8 mouse cellular contexts compared by ENCODE assay signal in genomic region chr13:22042568-22043502, GRCm38 (mm10). TPM values are rescaled to one million over a fixed set of nuclear protein-coding genes. Genes with fewer than 3 reads are reported as not detected.
DNase-seq lines count a peak whose midpoint lies in the region; ATAC-seq lines count a peak whose summit lies in the region.

Gene Hist1h2ag (minus strand): TSS chr13:22042944.
Gene Hist1h2bj (plus strand): TSS chr13:22043214.

- intact Hi-C loops in left cerebral cortex, postnatal 10 days (cut with DNase I) = loop anchor here (10.0 kb wide), 2 partner anchors 1652 to 1692 kb away; partner anchors contain the start of genes Hist1h1c, Hist1h1t and Hist1h4c

- DNase-seq in adrenal gland, adult 8-10 months = peak; percentile 89
- DNase-seq in embryo, embryonic 11.5 days (ENCODE audit: low read depth, low spot score) = peak; percentile 96
- peak; percentile 79 for DNase-seq in gastrocnemius, postnatal 25 days
- peak; percentile 79 to 97 for DNase-seq in left cerebral cortex, postnatal 10 days (ENCODE audit: extremely low spot score in 1 of 2, low spot score in 2 of 2)
- DNase-seq in right cerebral cortex, postnatal 10 days (ENCODE audit: low spot score in 2 of 2) = peak; percentile 93 to 96
- peak; percentile 58 for DNase-seq in urinary bladder, postnatal 25 days (ENCODE audit: low spot score)

- peak; percentile 91 for ATAC-seq in inflammation-experienced regulatory T-cells, adult 6 months
- ATAC-seq in megakaryocyte progenitor cell, adult 5-6 weeks (replicated peaks; ENCODE audit: poor library complexity) = peak; percentile 58

RNA-seq across cellular contexts. Expression of gene Hist1h2ag, which starts in this region (rescaled TPM):
- total RNA-seq in adrenal gland, adult 8-10 months (2022) = 10 to 100 TPM in 3 of 4 experiments, 1 to 10 TPM in 1; 8.7 to 18.8 (median 13.1) TPM
- total RNA-seq in gastrocnemius, postnatal 25 days (2021) = 10 to 100 TPM in 1 of 2 experiments, 1 to 10 TPM in 1; 3.5 to 16.1 TPM
- 1 to 10 TPM in 2 of 3 experiments, not detected in 1; 3.9 to 4.5 TPM for polyA plus RNA-seq in inflammation-experienced regulatory T-cells, adult 6 months (2017; shearing (Covaris generic))
- total RNA-seq in left cerebral cortex, postnatal 10 days (2021) = 10 to 100 TPM; 26.2 to 28.0 TPM
- 21.6 and 36.7 TPM in 2 replicates for total RNA-seq in megakaryocyte progenitor cell, adult 5-6 weeks (2015)
- total RNA-seq in megakaryocyte progenitor cell, adult 5-6 weeks (2017) = 1,156 and 1,370 TPM in 2 replicates

RNA-seq across cellular contexts. Expression of gene Hist1h2bj, which starts in this region (rescaled TPM):
- 10 to 100 TPM; 14.2 to 31.0 (median 21.9) TPM for total RNA-seq in adrenal gland, adult 8-10 months (2022)
- total RNA-seq in gastrocnemius, postnatal 25 days (2021) = 10 to 100 TPM in 1 of 2 experiments, 1 to 10 TPM in 1; 5.3 to 14.5 TPM
- 10 to 100 TPM in 1 of 3 experiments, 1 to 10 TPM in 2; 1.8 to 10.3 (median 6.6) TPM for polyA plus RNA-seq in inflammation-experienced regulatory T-cells, adult 6 months (2017; shearing (Covaris generic))
- total RNA-seq in left cerebral cortex, postnatal 10 days (2021) = 10 to 100 TPM; 21.4 to 25.6 TPM
- total RNA-seq in megakaryocyte progenitor cell, adult 5-6 weeks (2015) = 66.7 and 68.0 TPM in 2 replicates
- total RNA-seq in megakaryocyte progenitor cell, adult 5-6 weeks (2017) = 642 and 843 TPM in 2 replicates

Comparison
In these comparisons a context has a peak if more than half of its experiments do, and no peak if none do; other contexts are left out.
1. Peak in every context shown above with its lines: DNase-seq and ATAC-seq.